Mouse (Mus musculus): ENCODE data around the gene Rdh5. TPM values are rescaled to one million over a fixed set of nuclear protein-coding genes. Genes with fewer than 3 reads are reported as not detected.

Rdh5 gene
- polyA plus RNA-seq, 2 experiments = 12.1 to 13.6 TPM

GRCm38 (mm10) chr10:128960590-128961584, 38.2 kb upstream of the Rdh5 start, which contains the start of gene Mettl7b:
Gene Mettl7b, minus strand, starts transcription at chr10:128960988.
- no peak within 1 kb of the TSS for H3K9ac ChIP-seq (replicated peaks)
- no peak within 1 kb of the TSS for H3K4me2 ChIP-seq (ENCODE audit: low read depth)

GRCm38 (mm10) chr10:128960142-128960541, 37.5 kb upstream of the Rdh5 start:
- Histone ChIP-seq H3K9ac (replicated peaks) (no peak overlapping the region), H3K9me3 (ENCODE audit: control insufficient read depth, low read length) (no peaks in the 10 kb centered on the region), H3K4me1 (replicated peaks; ENCODE audit: control insufficient read depth in 2 of 2, insufficient read depth in 2 of 2, low read length in 1 of 2) (peaks cover 0 to 6% of the 10 kb centered on the region in 2 experiments; a peak in 1 of 4 replicates), H3K27ac (no peak overlapping the region), H3K27me3 (ENCODE audit: control insufficient read depth, insufficient read depth, low read length) (no peaks in the 10 kb centered on the region; the same call in 1 of the 2 replicates), H3K36me3 (replicated peaks; ENCODE audit: control insufficient read depth, insufficient read depth, low read depth) (no peaks in the 10 kb centered on the region), H3K4me2 (ENCODE audit: low read depth) (no peak overlapping the region), H3K4me3 (ENCODE audit: insufficient read depth in 1 of 2, low read depth in 2 of 2, low read length in 2 of 2) (no peak overlapping the region)
- 61% methylated on average over 4 of the region's 4 CpGs for WGBS (ENCODE audit: insufficient replicate concordance)
- DNase-seq (ENCODE audit: low read depth in 3 of 3, low spot score in 3 of 3) = no peak
- no peak for ATAC-seq (ENCODE audit: insufficient read depth)
- TF ChIP-seq EP300 (IDR thresholded peaks at IDR 0.05; ENCODE audit: low read depth) = no peak
- no peak for TF ChIP-seq CTCF (IDR thresholded peaks at IDR 0.05; ENCODE audit: low read depth)

More at GRCm38 (mm10) chr10:128960590-128961584, 38.2 kb upstream of the Rdh5 start, which contains the start of gene Mettl7b:
- 50% methylated on average over 12 of the region's 12 CpGs for WGBS (ENCODE audit: insufficient replicate concordance)
- Histone ChIP-seq H3K27ac (no peak within 1 kb of the TSS), H3K4me1 (replicated peaks; ENCODE audit: control insufficient read depth in 2 of 2, insufficient read depth in 2 of 2, low read length in 1 of 2) (peaks cover 0 to 6% of the 10 kb centered on the region in 2 experiments; a peak in 1 of 4 replicates), H3K27me3 (ENCODE audit: control insufficient read depth, insufficient read depth, low read length) (no peaks in the 10 kb centered on the region; the same call in 1 of the 2 replicates), H3K9me3 (ENCODE audit: control insufficient read depth, low read length) (no peaks in the 10 kb centered on the region), H3K36me3 (replicated peaks; ENCODE audit: control insufficient read depth, insufficient read depth, low read depth) (no peaks in the 10 kb centered on the region), H3K4me3 (ENCODE audit: insufficient read depth in 1 of 2, low read depth in 2 of 2, low read length in 2 of 2) (no peak within 1 kb of the TSS)
- TF ChIP-seq EP300 (IDR thresholded peaks at IDR 0.05; ENCODE audit: low read depth) (no peak), CTCF (IDR thresholded peaks at IDR 0.05; ENCODE audit: low read depth) (no peak)
- DNase-seq (ENCODE audit: low read depth in 3 of 3, low spot score in 3 of 3) = no peak
- ATAC-seq (ENCODE audit: insufficient read depth) = no peak

DNA sequence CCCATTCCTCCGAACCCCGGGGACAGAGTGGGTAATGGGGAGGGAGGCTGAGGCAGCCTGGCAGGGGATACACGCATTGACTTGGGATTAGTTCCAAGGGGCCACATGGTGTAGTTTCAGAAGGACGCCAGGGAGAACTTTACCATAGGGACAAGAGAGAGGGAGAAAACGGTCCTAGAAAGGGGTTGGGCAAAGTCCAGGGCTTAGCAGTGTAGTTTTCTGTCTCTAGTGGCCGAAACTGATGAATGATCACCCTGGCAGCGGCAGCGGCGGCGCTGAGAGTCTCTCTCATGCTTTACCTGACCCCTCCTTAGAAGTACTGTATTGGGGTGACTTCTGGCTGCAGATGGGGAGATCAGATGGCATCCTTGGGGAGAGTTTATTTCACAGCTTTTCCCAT, 35.7 kb upstream of the Rdh5 start:
- WGBS (ENCODE audit: insufficient replicate concordance) = 59% methylated on average over 10 of the region's 10 CpGs
- ATAC-seq (ENCODE audit: insufficient read depth) = no peak
- H3K36me3 ChIP-seq (replicated peaks; ENCODE audit: control insufficient read depth, insufficient read depth, low read depth) = no peaks in the 10 kb centered on the region

GRCm38 (mm10) chr10:128950208-128950887, 27.7 kb upstream of the Rdh5 start:
- no peak for ATAC-seq (ENCODE audit: insufficient read depth)
- no peak overlapping the region for H3K4me3 ChIP-seq (ENCODE audit: insufficient read depth in 1 of 2, low read depth in 2 of 2, low read length in 2 of 2)
- no peaks in the 10 kb centered on the region for H3K9me3 ChIP-seq (ENCODE audit: control insufficient read depth, low read length)
- DNase-seq (ENCODE audit: low read depth in 3 of 3, low spot score in 3 of 3) = no peak
- TF ChIP-seq EP300 (IDR thresholded peaks at IDR 0.05; ENCODE audit: low read depth) (no peak), CTCF (IDR thresholded peaks at IDR 0.05; ENCODE audit: low read depth) (no peak)
- H3K27ac ChIP-seq = no peak overlapping the region
- H3K27me3 ChIP-seq (ENCODE audit: control insufficient read depth, insufficient read depth, low read length) = no peaks in the 10 kb centered on the region; the same call in 1 of the 2 replicates
- no peaks in the 10 kb centered on the region for H3K36me3 ChIP-seq (replicated peaks; ENCODE audit: control insufficient read depth, insufficient read depth, low read depth)
- no peak overlapping the region for H3K9ac ChIP-seq (replicated peaks)
- 48% methylated on average over 16 of the region's 16 CpGs for WGBS (ENCODE audit: insufficient replicate concordance)
- H3K4me1 ChIP-seq (replicated peaks; ENCODE audit: control insufficient read depth in 2 of 2, insufficient read depth in 2 of 2, low read length in 1 of 2) = no peaks in the 10 kb centered on the region
- H3K4me2 ChIP-seq (ENCODE audit: low read depth) = no peak overlapping the region

More for the DNA sequence above, 35.7 kb upstream of the Rdh5 start:
- no peaks in the 10 kb centered on the region for H3K9me3 ChIP-seq (ENCODE audit: control insufficient read depth, low read length)
- H3K4me1 ChIP-seq (replicated peaks; ENCODE audit: control insufficient read depth in 2 of 2, insufficient read depth in 2 of 2, low read length in 1 of 2) = 0 out of 4 replicates have a peak, but pooled peaks cover 0 to 2% of the 10 kb centered on the region in 2 experiments
- H3K4me3 ChIP-seq (ENCODE audit: insufficient read depth in 1 of 2, low read depth in 2 of 2, low read length in 2 of 2) = no peak overlapping the region
- TF ChIP-seq CTCF (IDR thresholded peaks at IDR 0.05; ENCODE audit: low read depth) (no peak), EP300 (IDR thresholded peaks at IDR 0.05; ENCODE audit: low read depth) (no peak)
- H3K27ac ChIP-seq = no peak overlapping the region
- no peak for DNase-seq (ENCODE audit: low read depth in 3 of 3, low spot score in 3 of 3)
- no peak overlapping the region for H3K4me2 ChIP-seq (ENCODE audit: low read depth)
- no peak overlapping the region for H3K9ac ChIP-seq (replicated peaks)
- H3K27me3 ChIP-seq (ENCODE audit: control insufficient read depth, insufficient read depth, low read length) = no peaks in the 10 kb centered on the region; the same call in 1 of the 2 replicates
